Mouse (Mus musculus) granulocyte monocyte progenitor cell, adult 5-6 weeks (primary cell): ENCODE measurements around the gene Runx2. TPM values are rescaled to one million over a fixed set of nuclear protein-coding genes. Genes with fewer than 3 reads are reported as not detected.

Source experiments
- ATAC-seq: replicated peaks from 2 replicates; pipeline ENCODE4 v1.8.0; 2016; ENCODE audit warnings: mild to moderate bottlenecking, moderate TSS enrichment, inconsistent platforms; ENCODE audit not compliant: poor library complexity, severe bottlenecking
- total RNA-seq, 2 experiments: library from RNA; stranded (forward) in 1 of 2; stranded (reverse) in 1 of 2; fragments of 200-712, 200-1000 nt in 1 of 2; fragments of >200 nt in 1 of 2; fragmentation: Nextera tagmentation in 1 of 2; gene quantifications; 2 replicates each; pipeline ENCODE4 v1.2.3; 2014 to 2017

Gene Runx2
- total RNA-seq, 2 experiments from 2014 or later, result 12.3 to 49.8 TPM

GRCm38 (mm10) chr17:44671946-44672692 is 142.5 kb downstream of the Runx2 start:
- peak; percentile 74 for ATAC-seq

GRCm38 (mm10) chr17:44669985-44670384 is 144.6 kb downstream of the Runx2 start:
- ATAC-seq, result peak; percentile 23

GRCm38 (mm10) chr17:44667346-44667745 is 147.3 kb downstream of the Runx2 start:
- no peak for ATAC-seq

- peak; percentile 90 for ATAC-seq
These were observed 150.7 kb downstream of the Runx2 start for GRCm38 (mm10) chr17:44663872-44664271.

GRCm38 (mm10) chr17:44663208-44663607 is 151.4 kb downstream of the Runx2 start:
- ATAC-seq, result peak; percentile 70

- no peak for ATAC-seq
These were observed 152.4 kb downstream of the Runx2 start for GRCm38 (mm10) chr17:44662080-44662706.

- no peak for ATAC-seq
These were observed 154.3 kb downstream of the Runx2 start for GRCm38 (mm10) chr17:44660121-44660806.

- ATAC-seq, result peak; percentile 93
These were observed 160.1 kb downstream of the Runx2 start for GRCm38 (mm10) chr17:44654503-44654902.

GRCm38 (mm10) chr17:44653081-44653480 is 161.5 kb downstream of the Runx2 start:
- ATAC-seq, result peak; percentile 82

GRCm38 (mm10) chr17:44652054-44652453 is 162.5 kb downstream of the Runx2 start:
- no peak for ATAC-seq

GRCm38 (mm10) chr17:44651613-44652012 is 163.0 kb downstream of the Runx2 start:
- no peak for ATAC-seq

- ATAC-seq, result no peak
These were observed 164.2 kb downstream of the Runx2 start for GRCm38 (mm10) chr17:44650431-44650830.

GRCm38 (mm10) chr17:44649056-44649455 is 165.5 kb downstream of the Runx2 start:
- no peak for ATAC-seq

- no peak for ATAC-seq
These were observed 166.7 kb downstream of the Runx2 start for GRCm38 (mm10) chr17:44647916-44648315.

- ATAC-seq, result no peak
These were observed 169.5 kb downstream of the Runx2 start for GRCm38 (mm10) chr17:44645146-44645545.

GRCm38 (mm10) chr17:44643260-44643659 is 171.3 kb downstream of the Runx2 start:
- no peak for ATAC-seq

GRCm38 (mm10) chr17:44642126-44642525 is 172.5 kb downstream of the Runx2 start:
- ATAC-seq, result no peak

GRCm38 (mm10) chr17:44640910-44641309 is 173.7 kb downstream of the Runx2 start:
- ATAC-seq, result no peak

GRCm38 (mm10) chr17:44639446-44639845 is 175.2 kb downstream of the Runx2 start:
- no peak for ATAC-seq

GRCm38 (mm10) chr17:44637181-44637880 is 177.3 kb downstream of the Runx2 start:
- ATAC-seq, result no peak

- ATAC-seq, result no peak
These were observed 180.1 kb downstream of the Runx2 start for GRCm38 (mm10) chr17:44634486-44634885.
